ENCODE assay signal across 16 mouse cellular contexts in genomic region chr13:25127216-25127615, GRCm38 (mm10).
"Had no signal": no experiment of that assay in that cellular context is flagged by ENCODE, and none has a peak within 500 bp of the region (broad histone marks: within the 10 kb centered on the region; RNA-seq: fewer than 3 reads in every experiment).

No protein-coding gene starts in this region.

- H3K4me3 ChIP-seq: layer of hippocampus, adult 2 months; limb, embryonic 10.5 days; limb, embryonic 13.5 days; liver, embryonic 13.5 days had no signal

- DNase-seq: kidney, adult 18-20 months; kidney, adult 9 months; kidney, postnatal 14 days; kidney, postnatal 4 days; layer of hippocampus, postnatal 36 days; liver, embryonic 13.5 days; lung, adult 2 months; lung, postnatal 14 days; lung, postnatal 4 days; midbrain, embryonic 14.5 days; right cerebral cortex, postnatal 4 days; thymus, postnatal 25 days had no signal

- H3K27ac ChIP-seq: layer of hippocampus, adult 2 months; limb, embryonic 10.5 days; limb, embryonic 13.5 days; liver, embryonic 13.5 days; stomach, postnatal 0 days had no signal
